Mouse (Mus musculus) cerebellum, postnatal 4 days (tissue): Measurements from ENCODE around the gene Ms4a4d.
"Not testable (repeated sequence)": the region's sequence is repeated elsewhere in the genome, so short reads cannot be mapped to it uniquely, and the experiment has no call there.

Experiments used
- DNase-seq, 2 experiments: peaks; one replicate each; pipeline ENCODE4 v3.0.0; 2022; ENCODE audit warnings: low spot score in 2 of 2, mixed read lengths in 1 of 2

Gene Ms4a4d

DNA sequence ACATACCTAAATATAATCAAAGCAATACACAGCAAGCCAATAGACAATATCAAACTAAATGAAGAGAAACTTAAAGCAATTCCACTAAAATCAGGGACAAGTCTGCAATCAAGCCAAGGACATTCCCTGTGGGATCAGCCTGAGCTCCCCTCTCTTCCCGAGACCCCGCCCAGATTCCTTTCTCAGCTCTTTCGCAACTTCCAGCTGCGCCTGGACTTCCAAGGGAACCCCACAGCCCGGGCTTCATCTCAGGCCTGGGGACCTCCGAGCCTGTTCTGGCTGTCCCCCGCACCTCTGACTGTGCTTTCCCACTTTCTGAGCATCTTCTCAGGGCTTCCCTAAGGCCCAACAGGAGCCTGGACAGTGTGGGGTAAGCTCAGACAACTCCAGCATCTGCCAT, at the start of gene Ms4a4d:
Gene Ms4a4d (plus strand): TSS at position 209 of the 400 bp plus-strand sequence.
- DNase-seq = no peak

DNA sequence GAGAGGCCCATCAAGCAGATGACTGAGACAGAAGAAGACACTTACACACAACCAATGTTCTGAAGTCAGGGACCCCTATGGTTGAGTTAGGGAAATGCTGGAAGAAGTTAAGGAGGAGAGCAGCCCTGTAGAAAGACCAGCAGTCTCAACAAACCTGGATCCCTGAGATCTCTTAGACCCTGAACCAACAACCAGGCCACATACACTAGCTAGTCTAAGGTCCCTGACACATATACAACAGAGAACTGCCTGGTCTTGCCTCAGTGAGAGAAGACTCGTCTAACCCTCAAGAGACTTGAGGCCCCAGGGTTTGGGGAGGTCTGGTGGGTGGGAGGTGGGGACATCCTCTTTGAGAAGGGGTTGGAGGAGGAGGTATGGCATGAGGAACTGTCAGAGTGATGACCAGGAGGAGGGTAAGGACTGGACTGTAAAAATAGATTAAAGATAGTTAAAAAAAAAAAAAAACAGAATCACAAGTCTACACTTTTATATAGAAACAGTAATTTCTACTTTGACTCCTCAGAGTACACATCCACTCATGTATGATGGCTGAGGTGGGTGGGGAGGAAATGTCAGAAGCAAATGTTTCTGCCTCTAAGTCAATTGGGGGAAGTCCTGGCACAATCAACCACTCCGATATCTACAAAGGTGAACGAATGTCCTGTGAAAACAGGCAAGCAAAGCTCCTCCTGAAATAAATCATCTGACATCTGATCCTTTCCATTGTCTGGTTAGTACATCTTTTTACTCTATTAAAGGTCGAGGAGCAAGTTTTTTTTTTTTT, 45.0 kb upstream of the Ms4a4d start:
- DNase-seq = no peak

DNA sequence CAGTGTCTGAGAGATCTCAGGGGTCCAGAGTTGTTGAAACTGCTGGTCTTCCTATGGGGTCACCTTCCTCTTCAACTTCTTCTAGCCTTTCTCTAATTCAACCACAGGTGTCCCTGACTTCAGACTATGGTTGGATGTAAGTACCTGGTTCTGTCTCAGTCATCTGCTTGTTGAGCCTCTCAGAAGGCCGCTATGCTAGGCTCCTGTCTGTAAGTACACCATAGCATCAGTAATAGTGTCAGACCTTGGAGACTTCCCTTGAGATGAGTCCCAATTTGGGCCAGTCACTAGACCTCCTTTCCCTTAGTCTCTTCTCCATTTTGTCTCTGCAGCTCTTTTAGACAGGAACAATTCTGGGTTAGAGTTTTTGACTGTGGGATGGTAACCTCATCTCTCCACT, 43.9 kb upstream of the Ms4a4d start:
- no peak for DNase-seq

DNA sequence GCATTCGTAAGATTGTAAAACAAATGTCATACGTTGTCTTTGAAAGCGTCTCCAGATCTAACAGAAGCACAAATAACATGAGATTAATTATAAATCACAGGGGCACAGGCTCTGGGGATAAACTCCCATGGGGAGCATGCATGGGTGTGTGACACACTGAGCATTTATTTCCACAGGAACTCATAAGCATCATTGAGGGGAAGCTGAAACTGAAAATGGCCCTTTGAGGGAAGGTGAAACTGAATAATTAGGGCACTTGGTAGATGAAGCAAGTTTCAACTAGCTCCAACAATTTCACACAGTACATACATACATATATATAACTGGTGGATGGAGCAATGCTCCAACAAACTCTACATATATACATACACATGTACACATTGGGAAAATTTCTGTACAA, 42.1 kb upstream of the Ms4a4d start:
- no peak for DNase-seq

DNA sequence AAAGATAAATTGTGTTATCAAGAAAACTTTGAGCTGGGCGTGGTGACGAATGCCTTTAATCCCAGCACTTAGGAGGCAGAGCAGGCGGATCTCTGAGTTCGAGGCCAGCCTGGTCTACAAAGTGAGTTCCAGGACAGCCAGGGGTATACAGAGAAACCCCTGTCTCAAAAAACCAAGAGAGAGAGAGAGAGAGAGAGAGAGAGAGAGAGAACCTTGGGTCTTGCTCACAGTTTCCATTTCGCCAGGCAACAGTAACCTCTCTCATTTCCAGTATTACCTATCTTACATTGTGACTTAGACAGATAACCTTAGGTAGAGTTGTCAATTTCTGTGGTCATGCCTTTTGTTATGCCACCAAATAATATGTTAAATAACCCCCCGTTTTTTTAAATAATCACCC, 40.2 kb upstream of the Ms4a4d start:
- DNase-seq = no peak

DNA sequence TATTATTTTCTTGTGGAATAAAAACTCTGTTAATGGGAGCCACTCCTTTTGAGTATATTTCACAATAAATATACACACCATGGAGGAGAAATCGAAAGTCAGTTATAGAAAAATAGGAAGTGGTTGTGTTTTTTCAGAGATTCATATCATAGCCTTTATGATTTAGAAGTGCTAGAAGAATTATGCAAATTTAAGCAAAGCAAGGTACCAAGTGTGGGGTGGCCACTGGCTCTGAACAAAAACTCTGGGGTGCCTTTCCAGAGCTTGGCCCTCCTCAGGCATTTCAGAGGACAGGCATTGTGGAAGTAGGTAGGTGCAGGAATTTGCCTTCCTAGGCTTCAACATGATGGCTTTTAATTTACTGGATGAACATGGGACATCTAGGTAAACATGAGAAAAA, 39.3 kb upstream of the Ms4a4d start:
- DNase-seq = not testable (repeated sequence)

DNA sequence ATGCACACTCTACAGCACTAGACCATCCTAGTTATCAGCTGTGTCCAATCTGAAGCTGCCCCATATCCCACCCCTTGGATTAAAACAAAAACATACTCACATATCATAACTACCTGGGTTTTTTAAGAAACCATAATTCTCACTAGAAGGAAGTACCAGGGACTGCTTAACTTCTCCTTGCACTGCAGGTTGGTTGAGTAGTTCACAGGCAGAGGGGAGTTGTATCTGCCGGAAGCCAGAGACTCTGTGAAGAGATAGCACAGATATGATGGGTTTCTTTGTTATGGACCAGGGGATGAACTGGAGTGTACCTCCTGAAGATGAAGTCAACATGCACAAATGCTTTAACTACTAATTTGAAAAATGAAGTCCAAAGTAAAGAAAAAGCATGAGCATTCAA, 35.8 kb upstream of the Ms4a4d start:
- no peak for DNase-seq

DNA sequence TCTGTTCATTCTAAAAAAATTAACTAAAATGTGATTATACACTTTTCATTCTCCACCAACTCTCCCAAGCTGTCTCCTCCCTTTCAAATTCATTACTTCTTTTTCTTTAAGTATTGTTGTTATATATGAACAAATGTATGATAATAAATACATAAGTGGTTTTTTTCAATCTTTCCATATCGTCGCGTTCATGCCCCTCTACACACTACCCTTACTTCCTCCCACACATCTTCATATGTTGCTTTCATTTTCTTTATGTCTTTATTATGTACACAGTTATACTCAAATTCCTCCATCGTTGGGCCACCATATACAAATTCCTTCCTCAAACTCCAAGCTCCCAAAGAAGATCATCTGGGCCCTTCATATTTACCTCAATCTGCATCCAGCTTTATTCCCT, 35.3 kb upstream of the Ms4a4d start:
- no peak for DNase-seq

DNA sequence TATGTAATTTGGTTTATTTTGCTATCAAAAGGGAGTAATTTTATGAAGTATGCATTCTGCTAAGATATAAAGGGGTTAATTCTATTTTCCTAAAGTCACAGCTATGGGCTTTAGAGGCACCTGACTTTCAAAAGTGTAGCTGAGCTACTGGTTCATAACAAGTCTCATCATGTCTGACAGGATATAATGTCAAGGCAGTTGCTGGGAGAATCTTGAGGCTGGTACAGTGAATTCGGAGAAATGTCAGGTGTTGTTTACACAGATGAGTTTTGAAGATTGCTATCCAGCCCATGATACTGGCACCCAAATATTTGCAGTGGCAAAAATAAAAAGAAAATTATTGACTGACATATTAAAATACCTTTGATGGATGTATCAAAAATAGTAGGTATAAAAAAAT, 31.7 kb upstream of the Ms4a4d start:
- DNase-seq = no peak

DNA sequence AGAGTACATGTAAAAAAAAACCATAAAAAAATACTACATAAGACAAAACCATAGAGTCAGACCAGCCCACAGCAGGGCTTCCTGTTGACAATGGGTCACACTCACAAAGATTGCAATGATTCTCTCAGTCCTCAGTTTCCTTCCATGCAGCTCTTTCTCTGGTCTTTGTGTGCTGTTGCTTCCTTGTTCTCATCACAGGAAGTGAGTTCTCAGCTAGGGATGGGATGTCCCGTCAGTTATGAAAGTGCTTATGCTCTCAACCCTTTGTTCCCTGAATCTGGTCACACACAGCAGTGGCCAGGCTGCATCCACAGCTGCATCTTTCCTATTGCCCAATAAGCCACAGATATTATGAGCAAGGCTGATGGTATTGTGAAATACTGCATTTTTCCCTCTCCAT, 23.1 kb upstream of the Ms4a4d start:
- DNase-seq = no peak

DNA sequence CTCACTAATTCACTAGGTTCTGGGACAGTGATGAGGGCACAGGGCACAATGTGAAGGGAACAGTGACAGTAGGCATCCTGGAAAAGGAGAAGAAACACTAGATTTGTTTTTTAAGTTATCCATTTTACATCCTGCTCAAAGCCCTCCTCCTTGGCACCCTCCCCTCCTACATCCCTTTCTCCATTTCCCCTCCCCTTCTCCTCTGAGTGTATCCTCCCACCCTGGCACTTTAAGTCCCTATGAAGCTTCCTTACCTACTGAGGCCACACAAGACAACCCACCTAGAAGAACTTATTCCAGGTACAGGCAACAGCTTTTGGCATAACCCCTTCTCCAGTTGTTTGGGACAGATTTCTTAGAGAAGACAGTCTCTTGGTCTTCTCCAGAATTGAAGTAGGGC, 20.4 kb upstream of the Ms4a4d start, which contains the start of gene Ms4a6b:
Gene Ms4a6b (plus strand): TSS at position 267 of the 400 bp plus-strand sequence.
- DNase-seq = no peak

DNA sequence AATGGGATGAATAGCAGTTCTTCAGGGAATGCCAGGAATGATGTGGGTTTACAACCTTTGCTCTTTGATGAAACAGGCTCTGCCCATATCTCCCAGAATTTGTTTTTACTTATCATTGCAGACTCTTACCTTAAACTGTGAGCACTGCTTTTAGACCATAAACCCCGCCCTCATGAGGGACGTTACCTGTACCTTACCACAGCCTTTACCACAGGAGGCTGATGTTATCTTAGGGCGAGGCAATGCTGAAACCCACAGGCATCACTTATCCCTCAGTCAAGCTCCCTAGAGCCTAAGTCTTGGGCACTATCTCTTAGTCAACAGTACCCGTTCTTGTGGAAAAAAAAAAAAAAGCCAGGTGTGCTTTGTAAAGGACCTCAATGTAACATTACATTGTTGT, 19.8 kb upstream of the Ms4a4d start:
- no peak for DNase-seq

DNA sequence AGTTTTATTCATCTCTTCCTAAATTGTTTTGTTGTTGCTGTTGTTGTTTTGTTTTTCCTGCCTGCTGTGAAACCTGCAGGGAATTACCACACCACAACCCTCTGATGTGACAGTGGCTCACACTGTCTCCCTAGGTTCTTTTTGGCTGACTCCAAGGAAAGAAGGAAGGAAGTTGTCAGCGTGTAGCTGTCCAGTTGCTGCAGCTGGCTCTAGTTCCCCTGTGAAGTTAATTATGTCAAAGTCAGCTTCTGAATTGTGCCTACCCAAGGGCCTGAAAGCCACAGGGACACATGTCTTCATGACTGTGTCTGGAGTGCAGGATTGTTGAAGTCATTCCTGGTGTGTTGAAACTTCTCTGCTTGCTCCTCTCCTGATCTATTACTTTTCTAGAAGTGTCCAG, 19.2 kb upstream of the Ms4a4d start:
- DNase-seq = not testable (repeated sequence)

DNA sequence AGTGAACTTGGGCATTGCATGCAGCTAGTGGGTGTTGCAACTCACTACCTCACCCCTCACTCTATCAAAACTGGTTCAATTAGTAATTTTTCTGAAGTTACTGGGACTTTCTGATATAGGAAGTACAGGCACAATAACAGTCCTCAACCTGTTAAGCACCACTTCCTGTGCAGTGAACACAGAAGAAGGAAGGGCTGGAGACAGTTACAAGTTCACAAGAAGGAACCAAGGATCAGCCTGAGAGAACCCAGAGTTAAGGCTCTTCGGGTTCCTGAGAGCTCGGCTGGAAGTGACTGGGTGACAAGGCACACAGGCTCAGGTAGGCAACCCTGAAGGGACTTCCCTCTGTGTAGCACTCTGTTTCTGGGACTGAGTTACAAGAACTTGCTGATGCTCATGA, 18.2 kb upstream of the Ms4a4d start:
- DNase-seq = not testable (repeated sequence)

DNA sequence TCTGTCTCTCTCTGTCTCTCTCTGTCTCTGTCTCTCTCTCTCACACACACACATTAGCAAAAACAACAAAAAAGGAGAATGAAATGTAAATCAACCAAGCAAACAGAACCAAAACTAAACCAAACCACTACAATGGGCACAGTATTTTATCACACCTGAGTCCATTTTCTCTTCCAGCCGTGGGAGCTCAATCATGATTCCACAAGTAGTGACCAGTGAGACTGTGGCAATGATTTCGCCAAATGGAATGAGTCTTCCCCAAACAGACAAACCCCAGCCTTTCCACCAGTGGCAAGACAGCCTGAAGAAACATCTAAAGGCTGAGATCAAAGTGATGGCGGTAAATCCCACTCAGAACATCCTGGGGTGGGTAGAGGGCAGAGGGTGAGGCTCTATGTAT, 16.5 kb upstream of the Ms4a4d start:
- no peak for DNase-seq

DNA sequence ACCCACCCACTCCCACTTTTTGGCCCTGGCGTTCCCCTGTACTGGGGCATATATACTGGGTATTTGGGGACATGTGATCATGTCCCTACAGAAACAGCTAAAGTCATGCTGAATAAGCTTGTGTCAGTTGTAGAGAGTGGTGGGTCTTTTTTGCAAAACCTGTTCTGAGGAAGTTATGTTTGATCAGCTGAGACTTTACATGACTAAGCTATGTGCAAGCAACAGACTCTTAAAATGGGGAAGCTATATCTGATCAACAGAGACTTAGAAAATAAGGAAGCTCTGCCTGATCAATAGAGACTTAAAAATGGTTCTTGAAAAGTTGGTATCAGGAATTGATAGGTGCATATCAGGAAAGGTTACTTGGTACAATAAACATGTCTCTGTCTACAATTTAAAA, 3.2 kb upstream of the Ms4a4d start:
- no peak for DNase-seq

DNA sequence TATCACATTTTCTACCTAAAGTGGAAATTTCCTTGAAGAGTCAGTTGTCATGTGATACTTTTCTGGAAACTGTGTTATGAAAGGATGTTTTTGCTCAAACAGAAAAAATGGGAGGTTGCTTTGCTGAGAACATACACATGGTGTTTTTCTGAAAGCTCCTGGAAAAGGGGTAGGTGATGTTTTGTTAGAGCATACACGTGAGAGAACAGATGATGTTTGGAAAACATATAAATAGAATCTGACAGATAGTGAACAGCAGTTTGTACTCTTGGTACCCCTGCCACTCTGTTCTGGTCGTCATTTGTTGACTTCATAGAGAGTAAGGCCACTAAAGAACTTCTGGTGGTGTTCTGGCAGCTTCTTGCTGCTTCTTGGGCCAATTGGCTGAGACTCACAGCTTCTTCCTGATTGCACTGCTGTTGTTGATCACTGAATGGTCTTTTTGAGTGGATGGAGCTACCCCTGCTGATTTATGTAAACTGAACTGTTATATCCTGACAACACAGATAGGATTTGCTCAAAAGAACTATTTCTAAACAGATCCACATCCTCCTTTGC, 2.6 kb upstream of the Ms4a4d start:
- no peak for DNase-seq

DNA sequence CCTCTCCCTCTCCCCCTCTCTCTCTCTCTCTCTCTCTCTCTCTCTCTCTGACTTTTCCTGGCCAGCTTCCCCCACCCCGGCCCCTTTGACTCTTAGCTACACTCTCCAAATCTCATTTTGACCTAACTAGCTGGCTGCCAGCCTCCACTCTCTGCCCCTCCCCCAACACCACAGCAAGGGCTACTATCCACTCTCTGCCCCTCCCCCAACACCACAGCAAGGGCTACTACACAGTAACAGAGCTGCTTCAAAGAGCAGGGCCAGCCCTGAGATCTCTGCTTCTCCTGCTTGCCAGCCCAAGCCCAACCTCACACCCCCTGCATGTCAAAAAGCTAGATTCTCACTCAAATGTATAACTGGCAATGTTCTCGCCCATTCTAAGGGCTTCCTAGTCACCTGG, 735 bp downstream of the Ms4a4d start:
- no peak for DNase-seq

DNA sequence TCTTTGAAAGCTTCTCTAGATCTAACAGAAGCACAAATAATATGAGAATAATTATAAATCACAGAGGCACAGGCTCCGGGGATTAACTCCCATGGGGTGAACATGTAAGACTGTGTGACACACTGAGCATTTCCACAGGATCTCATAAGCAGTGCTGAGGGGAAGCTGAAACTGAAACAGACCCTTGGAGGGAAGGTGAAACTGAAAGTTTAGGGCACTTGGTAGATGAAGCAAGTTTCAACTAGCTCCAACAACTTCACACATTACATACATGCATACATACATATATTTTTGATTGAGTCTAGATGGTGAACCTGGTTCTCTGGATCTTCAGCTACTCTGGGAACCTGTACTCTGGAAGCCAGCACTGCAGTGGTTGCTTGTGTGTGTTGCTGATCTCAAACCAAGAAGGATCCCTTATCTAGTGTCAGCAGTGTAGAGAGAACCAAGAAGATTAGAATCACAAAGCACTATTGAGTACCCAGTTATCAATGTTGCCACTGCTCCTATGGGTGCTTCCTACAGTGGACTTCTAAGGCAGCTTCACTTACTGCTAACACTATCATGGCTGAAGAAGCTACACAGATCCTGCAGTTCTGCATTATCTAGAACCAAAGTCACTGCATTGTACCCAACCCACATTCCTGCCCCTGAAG, 3.7 kb downstream of the Ms4a4d start:
- DNase-seq = not testable (repeated sequence)

DNA sequence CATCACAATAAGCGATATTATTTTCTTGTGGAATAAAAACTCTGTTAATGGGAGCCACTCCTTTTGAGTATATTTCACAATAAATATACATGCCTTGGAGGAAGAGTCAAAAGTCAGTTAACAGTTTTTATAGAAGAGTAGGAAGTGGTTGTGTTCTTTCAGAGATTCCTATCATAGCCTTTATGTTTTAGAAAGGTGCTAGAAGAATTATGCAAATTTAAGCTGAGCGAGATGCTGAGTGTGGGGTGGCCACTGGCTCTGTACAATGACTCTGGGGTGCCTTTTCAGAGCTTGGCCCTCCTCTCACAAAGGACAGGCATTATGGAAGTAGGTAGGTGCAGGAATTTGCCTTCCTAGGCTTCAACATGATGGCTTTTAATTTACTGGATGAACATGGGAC, 7.8 kb downstream of the Ms4a4d start:
- not testable (repeated sequence) for DNase-seq

DNA sequence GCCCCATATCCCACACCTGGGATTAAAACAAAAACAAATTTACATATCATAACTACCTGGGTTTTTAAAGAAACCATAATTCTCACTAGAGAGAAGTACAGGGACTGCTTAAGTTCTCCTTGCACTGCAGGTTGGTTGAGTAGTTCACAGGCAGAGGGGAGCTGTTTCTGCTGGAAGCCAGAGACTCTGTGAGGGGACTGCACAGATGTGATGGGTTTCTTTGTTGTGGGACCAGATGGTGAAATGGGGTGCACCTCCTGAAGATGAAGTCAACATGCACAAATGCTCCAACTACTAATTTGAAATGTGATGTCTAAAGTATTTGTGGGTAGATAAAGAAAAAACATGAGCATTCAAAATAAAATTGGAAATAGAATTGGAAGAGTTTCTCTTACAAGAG, 11.3 kb downstream of the Ms4a4d start:
- no peak for DNase-seq

DNA sequence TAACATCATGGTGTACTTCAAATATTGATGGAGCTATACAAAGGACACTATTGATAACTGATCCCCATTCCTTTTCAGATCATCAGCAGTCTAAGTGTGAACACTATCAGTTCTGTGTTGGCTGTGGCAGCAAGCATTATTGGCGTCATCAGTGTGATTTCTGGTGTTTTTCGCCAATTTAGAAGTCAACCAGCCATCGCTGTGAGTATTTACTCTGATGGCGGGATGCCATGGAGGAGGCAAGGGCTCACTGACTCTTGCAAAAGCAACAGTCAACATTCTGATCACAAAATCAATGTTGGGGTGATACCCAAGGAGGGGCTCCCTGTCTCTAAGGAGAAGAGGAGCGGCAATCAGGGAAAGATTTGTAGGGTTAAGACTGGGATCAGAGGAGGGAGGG, 18.1 kb downstream of the Ms4a4d start:
- DNase-seq = no peak

DNA sequence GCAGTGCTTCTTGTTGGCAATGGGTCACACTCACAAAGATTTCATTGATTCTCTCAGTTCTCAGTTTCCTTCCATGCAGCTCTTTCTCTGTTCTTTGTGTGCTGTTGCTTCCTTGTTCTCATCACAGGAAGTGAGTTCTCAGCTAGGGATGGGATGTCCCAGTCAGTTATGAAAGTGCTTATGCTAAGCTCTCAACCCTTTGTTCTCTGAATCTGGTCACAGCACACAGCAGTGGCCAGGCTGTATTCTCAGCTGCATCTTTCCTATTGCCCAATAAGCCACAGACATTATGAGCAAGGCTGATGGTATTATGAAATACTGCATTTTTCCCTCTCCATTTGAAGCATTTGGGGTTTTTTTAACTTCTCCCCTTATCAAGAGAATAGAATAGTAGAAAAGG, 23.0 kb downstream of the Ms4a4d start:
- not testable (repeated sequence) for DNase-seq
